Mouse (Mus musculus) liver, postnatal 0 days (tissue): ENCODE measurements around the gene Ptprs. TPM values are rescaled to one million over a fixed set of nuclear protein-coding genes. Genes with fewer than 3 reads are reported as not detected.
A peak's percentile ranks its signal among the peaks of the same experiment; 100 is the strongest.

Source experiments
- ATAC-seq: fragments of 200-750 bp; cut with Nextera tagmentation; 2 replicates; pipeline ENCODE4 v1.8.0; 2017; ENCODE audit warnings: mild to moderate bottlenecking, moderate library complexity
- DNase-seq: peaks from one replicate; pipeline ENCODE4 v3.0.0-alpha.2; 2016
- H3K27ac ChIP-seq: fragments of 300-500 bp; sonication (generic); 2 replicates; pipeline ENCODE4 v1.5.1; 2014; ENCODE audit warnings: antibody characterized with exemption, moderate library complexity, mild to moderate bottlenecking, low read depth
- H3K27me3 ChIP-seq: fragments of 300-500 bp; sonication (generic); 2 replicates; pipeline ENCODE4 v1.6.1; 2014; ENCODE audit warnings: low read length, control low read depth, mixed read lengths; ENCODE audit not compliant: insufficient read depth
- H3K36me3 ChIP-seq: fragments of 300-500 bp; sonication (generic); replicated peaks from 2 replicates; pipeline ENCODE4 v1.6.1; 2014; ENCODE audit warnings: mild to moderate bottlenecking, control low read depth, low read length, moderate library complexity, mixed read lengths; ENCODE audit not compliant: insufficient read depth
- H3K4me1 ChIP-seq: fragments of 300-500 bp; sonication (generic); 2 replicates; pipeline ENCODE4 v1.6.1; 2014; ENCODE audit warnings: antibody characterized with exemption, mild to moderate bottlenecking, control low read depth; ENCODE audit not compliant: insufficient read depth
- H3K4me2 ChIP-seq: fragments of 300-500 bp; sonication (generic); 2 replicates; pipeline ENCODE4 v1.6.1; 2014; ENCODE audit warnings: low read depth, mild to moderate bottlenecking, low read length, moderate library complexity, mixed read lengths
- H3K4me3 ChIP-seq: fragments of 300-500 bp; sonication (generic); 2 replicates; pipeline ENCODE4 v1.5.1; 2014; ENCODE audit warnings: low read depth, low read length
- H3K9ac ChIP-seq: fragments of 300-500 bp; sonication (generic); replicated peaks from 2 replicates; pipeline ENCODE4 v1.6.1; 2014; ENCODE audit warnings: mild to moderate bottlenecking, moderate library complexity
- H3K9me3 ChIP-seq: fragments of 300-500 bp; sonication (generic); 2 replicates; pipeline ENCODE4 v1.6.1; 2016; ENCODE audit warnings: mild to moderate bottlenecking, control low read depth, low read length, mixed read lengths
- CTCF ChIP-seq: sonication (generic); IDR thresholded peaks from 2 replicates; pipeline ENCODE4 v1.5.1; 2016; ENCODE audit warnings: antibody characterized with exemption, low read depth
- EP300 ChIP-seq: IDR thresholded peaks from 2 replicates; pipeline ENCODE4 v1.6.1; 2016; ENCODE audit warnings: antibody characterized with exemption, low read depth, mild to moderate bottlenecking
- WGBS: fragments of 180-500 bp; shearing (Covaris S2); extraction: QIAGEN DNeasy Blood & Tissue Kit; methylation state at CpG from one replicate; pipeline ENCODE4 v1.1.7; 2014; ENCODE audit not compliant: insufficient replicate concordance; 5-methylcytosine and 5-hydroxymethylcytosine counted together
- polyA plus RNA-seq: library from polyadenylated mRNA; unstranded; fragments of >200 nt; fragmentation: Nextera tagmentation; extraction: Ambion mirVana; gene quantifications from 2 replicates; pipeline ENCODE4 v1.2.1, GENCODE M21; 2015

Ptprs gene
- polyA plus RNA-seq, 1 experiment from 2014 or later: 3.4 TPM

- Histone ChIP-seq H3K9ac (no peak overlapping the region), H3K36me3 (no peaks in the 10 kb centered on the region), H3K27ac (peak overlapping the region; percentile 22; the same call in 1 of the 2 replicates), H3K4me2 (no peak overlapping the region), H3K4me3 (no peak overlapping the region), H3K4me1 (peaks cover 18% of the 10 kb centered on the region), H3K27me3 (peaks cover 27% of the 10 kb centered on the region), H3K9me3 (no peaks in the 10 kb centered on the region)
- TF ChIP-seq CTCF: no peak
- TF ChIP-seq EP300: no peak
- DNase-seq (no peak), ATAC-seq (no peak)
- WGBS: 68% methylated on average over 7 of the region's 7 CpGs
Observed at GRCm38 (mm10) chr17:56467456-56467884, 8.8 kb downstream of the Ptprs start.

DNA sequence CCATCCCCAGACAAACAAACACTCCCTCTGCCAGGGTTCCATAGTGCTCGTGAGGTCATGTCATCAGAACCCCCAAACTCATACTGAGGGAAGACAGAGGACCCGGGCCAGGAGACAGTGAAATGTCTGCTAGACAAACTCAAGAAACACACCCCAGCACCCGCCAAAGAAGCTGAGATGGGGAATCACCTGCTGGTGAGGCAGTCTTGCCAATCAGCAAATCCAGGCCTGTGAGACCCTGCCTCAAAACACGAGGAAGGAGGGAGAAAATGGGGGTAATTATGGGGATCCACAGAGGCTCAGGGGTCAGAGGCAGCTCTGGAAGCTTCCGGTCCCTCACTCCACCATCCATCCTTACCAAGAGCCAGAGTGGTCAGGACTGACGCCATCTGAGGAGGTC is 9.5 kb downstream of the Ptprs start:
- no peak for TF ChIP-seq CTCF
- TF ChIP-seq EP300: no peak
- peaks cover 20% of the 10 kb centered on the region; the same call in 1 of the 2 replicates for H3K27me3 ChIP-seq
- no peak overlapping the region for H3K27ac ChIP-seq
- WGBS: 68% methylated on average over 6 of the region's 6 CpGs
- H3K36me3 ChIP-seq: no peaks in the 10 kb centered on the region
- ATAC-seq (no peak), DNase-seq (no peak)
- peaks cover 23% of the 10 kb centered on the region for H3K4me1 ChIP-seq
- H3K4me3 ChIP-seq: no peak overlapping the region
- H3K9ac ChIP-seq: no peak overlapping the region
- no peaks in the 10 kb centered on the region for H3K9me3 ChIP-seq
- no peak overlapping the region for H3K4me2 ChIP-seq

- no peaks in the 10 kb centered on the region for H3K9me3 ChIP-seq
- H3K9ac ChIP-seq: no peak overlapping the region
- WGBS: 73% methylated on average over 7 of the region's 7 CpGs
- peaks cover 24% of the 10 kb centered on the region for H3K4me1 ChIP-seq
- H3K27me3 ChIP-seq: peaks cover 1% of the 10 kb centered on the region; the same call in 1 of the 2 replicates
- ATAC-seq: no peak
- H3K4me3 ChIP-seq: no peak overlapping the region
- no peak overlapping the region for H3K27ac ChIP-seq
- H3K36me3 ChIP-seq: no peaks in the 10 kb centered on the region
- H3K4me2 ChIP-seq: no peak overlapping the region
- no peak for DNase-seq
- TF ChIP-seq EP300 (no peak), CTCF (no peak)
Observed at GRCm38 (mm10) chr17:56464817-56465216, 11.5 kb downstream of the Ptprs start.

DNA sequence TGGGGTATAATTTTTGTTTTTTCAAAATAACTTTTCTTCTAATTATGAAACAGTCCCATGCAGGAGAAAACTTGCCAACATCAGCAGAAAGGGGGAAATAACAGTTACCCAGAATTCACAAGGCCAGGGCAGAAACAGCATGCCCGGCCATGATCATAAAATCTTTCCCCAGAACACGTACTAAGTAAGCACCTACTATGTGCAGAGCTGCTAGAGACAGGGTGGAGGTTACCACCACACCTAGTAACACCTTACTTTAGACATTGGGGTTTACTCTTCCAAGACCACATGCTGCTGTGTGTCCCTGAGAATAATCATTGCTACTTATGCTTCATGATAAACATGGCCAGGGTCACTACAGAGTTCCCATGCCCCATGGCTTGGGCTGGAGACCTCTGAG is 11.9 kb downstream of the Ptprs start:
- H3K4me2 ChIP-seq: no peak overlapping the region
- ATAC-seq (no peak), DNase-seq (no peak)
- H3K4me1 ChIP-seq: peaks cover 23% of the 10 kb centered on the region
- no peak overlapping the region for H3K27ac ChIP-seq
- no peak for TF ChIP-seq EP300
- TF ChIP-seq CTCF: no peak
- no peaks in the 10 kb centered on the region for H3K27me3 ChIP-seq
- 81% methylated on average over 2 of the region's 2 CpGs for whole genome bisulfite sequencing
- no peaks in the 10 kb centered on the region for H3K36me3 ChIP-seq
- no peak overlapping the region for H3K4me3 ChIP-seq
- H3K9me3 ChIP-seq: no peaks in the 10 kb centered on the region
- H3K9ac ChIP-seq: no peak overlapping the region

GRCm38 (mm10) chr17:56463500-56463899 is 12.8 kb downstream of the Ptprs start:
- H3K9me3 ChIP-seq: no peaks in the 10 kb centered on the region
- no peaks in the 10 kb centered on the region for H3K27me3 ChIP-seq
- 58% methylated on average over 1 of the region's 1 CpGs for WGBS
- H3K9ac ChIP-seq: no peak overlapping the region
- no peaks in the 10 kb centered on the region for H3K36me3 ChIP-seq
- DNase-seq: no peak
- ATAC-seq: no peak
- TF ChIP-seq EP300: no peak
- no peak for TF ChIP-seq CTCF
- H3K27ac ChIP-seq: no peak overlapping the region
- H3K4me1 ChIP-seq: peaks cover 23% of the 10 kb centered on the region
- H3K4me2 ChIP-seq: no peak overlapping the region
- no peak overlapping the region for H3K4me3 ChIP-seq

- Histone ChIP-seq H3K27me3 (no peaks in the 10 kb centered on the region), H3K9ac (peak overlapping the region; percentile 46; the same call in 1 of the 2 replicates), H3K4me1 (peaks cover 23% of the 10 kb centered on the region), H3K4me2 (peak overlapping the region; percentile 95), H3K9me3 (no peaks in the 10 kb centered on the region), H3K36me3 (no peaks in the 10 kb centered on the region), H3K27ac (0 out of 2 replicates have a peak overlapping the region, but pooled peaks have one; percentile 30), H3K4me3 (peak overlapping the region; percentile 69)
- no peak for TF ChIP-seq EP300
- TF ChIP-seq CTCF: no peak
- ATAC-seq (no peak), DNase-seq (no peak)
- WGBS: 14% methylated on average over 17 of the region's 17 CpGs
Observed at GRCm38 (mm10) chr17:56462835-56463455, 13.3 kb downstream of the Ptprs start.
